ENCODE assay signal across 8 mouse cellular contexts in the genomic region with DNA sequence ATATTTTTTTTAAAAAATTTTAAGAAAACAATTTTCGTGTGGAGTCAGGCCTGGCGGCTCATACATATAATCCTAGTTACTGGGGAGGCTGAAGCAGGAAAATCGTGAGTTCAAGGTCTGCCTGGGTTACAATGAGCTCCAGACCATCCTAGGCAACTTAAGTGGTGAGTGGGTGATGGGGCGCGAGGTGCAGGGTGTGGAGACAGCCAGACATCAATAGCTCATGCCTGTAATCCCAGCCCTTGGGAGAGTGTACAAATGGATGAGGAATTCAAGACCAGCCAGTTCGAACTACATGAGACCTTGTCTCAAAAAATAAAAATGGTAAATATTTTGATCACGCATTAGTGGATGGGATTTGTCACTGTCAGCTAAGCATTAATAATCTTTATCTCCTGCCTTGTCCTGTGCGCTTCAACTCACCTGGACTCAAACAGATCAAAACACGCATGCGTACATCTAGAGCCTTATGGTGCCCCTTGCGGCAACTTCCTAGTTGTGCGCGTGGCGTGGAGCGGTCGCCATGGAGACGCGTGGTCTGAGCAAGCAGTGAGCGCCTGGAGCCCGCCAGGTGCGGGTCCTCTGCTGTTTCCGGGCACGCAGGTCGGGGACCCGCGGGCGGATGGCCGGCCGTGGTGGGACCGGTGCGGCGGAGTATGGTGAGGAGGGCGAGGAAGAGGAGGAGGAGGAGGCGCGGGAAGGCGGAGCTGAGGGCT. TPM values are rescaled to one million over a fixed set of nuclear protein-coding genes. Genes with fewer than 3 reads are reported as not detected.
DNase-seq lines count a peak whose midpoint lies in the region; TF ChIP-seq lines count a peak whose summit lies in the region.

A gene (plus strand): TSS at position 473 of the 716 bp plus-strand sequence.

- DNase-seq in ZHBTc4 (ENCODE audit: low read depth, low spot score), result peak; percentile 95
- DNase-seq in gastrocnemius, postnatal 10 days, result peak; percentile 74
- DNase-seq in induced T-regulatory cell, adult 2 months (ENCODE audit: low read depth), result peak; percentile 94
- DNase-seq in left cerebral cortex, adult 8-10 months (ENCODE audit: low spot score in 2 of 2), result peak; percentile 56 to 78
- DNase-seq in right cerebral cortex, postnatal 10 days (ENCODE audit: low spot score in 2 of 2), result peak; percentile 90 to 92
- peak; percentile 85 for DNase-seq in urinary bladder, postnatal 14 days (ENCODE audit: low spot score)

- H3K27ac ChIP-seq in cortical plate, adult 2 months (ENCODE audit: insufficient read depth, low read length), result no peak within 1 kb of the TSS

- no peaks in the 10 kb centered on the region for H3K36me3 ChIP-seq in megakaryocyte, embryonic 14.5 days (replicated peaks; ENCODE audit: low read length)

- H3K27me3 ChIP-seq in megakaryocyte, embryonic 14.5 days (replicated peaks), result peaks cover 37% of the 10 kb centered on the region

- H3K4me1 ChIP-seq in cortical plate, adult 2 months (ENCODE audit: control insufficient read depth, insufficient read depth, low read length), result no peaks in the 10 kb centered on the region
- H3K4me1 ChIP-seq in megakaryocyte, embryonic 14.5 days, result peaks cover 45% of the 10 kb centered on the region

- no peak for TF ChIP-seq POLR2A in cortical plate, adult 2 months (IDR thresholded peaks at IDR 0.05; ENCODE audit: extremely low read depth, insufficient read depth, low read length)

- TF ChIP-seq CTCF in cortical plate, adult 2 months (IDR thresholded peaks at IDR 0.05; ENCODE audit: extremely low read depth, insufficient read depth, low read length), result peak; percentile 65

- H3K4me3 ChIP-seq in cortical plate, adult 2 months (ENCODE audit: insufficient read depth, low read length), result peak within 1 kb of the TSS; percentile 29
- H3K4me3 ChIP-seq in megakaryocyte, embryonic 14.5 days (replicated peaks), result peak within 1 kb of the TSS; percentile 92

- no peaks in the 10 kb centered on the region for H3K9me3 ChIP-seq in megakaryocyte, embryonic 14.5 days

RNA-seq across cellular contexts. Expression of the gene that starts here (rescaled TPM):
- 9.3 and 10.0 TPM in 2 replicates for polyA plus RNA-seq in cortical plate, adult 2 months (2012; rRNA removed)
- total RNA-seq in gastrocnemius, postnatal 10 days (2021), result not detected
- total RNA-seq in left cerebral cortex, adult 8-10 months (2022), result 1 to 10 TPM; 1.8 to 5.9 (median 3.2) TPM
- polyA plus RNA-seq in megakaryocyte, embryonic 14.5 days (2012; ENCODE audit: insufficient read depth, low replicate concordance), result 0.40 TPM in 1 of 2 replicates, not detected in the other

Comparison
In these comparisons a context has a peak if more than half of its experiments do, and no peak if none do; other contexts are left out.
1. Peak in DNase-seq in gastrocnemius, postnatal 10 days; RNA of the gene not detected or under 1 TPM.